Mouse (Mus musculus): ENCODE results near the gene Pak2. TPM values are rescaled to one million over a fixed set of nuclear protein-coding genes. Genes with fewer than 3 reads are reported as not detected.
"Not testable (repeated sequence)": the region's sequence is repeated elsewhere in the genome, so short reads cannot be mapped to it uniquely, and the experiment has no call there.

Gene Pak2
- polyA plus RNA-seq, 1 experiment from 2014 or later, result 38.1 TPM

DNA sequence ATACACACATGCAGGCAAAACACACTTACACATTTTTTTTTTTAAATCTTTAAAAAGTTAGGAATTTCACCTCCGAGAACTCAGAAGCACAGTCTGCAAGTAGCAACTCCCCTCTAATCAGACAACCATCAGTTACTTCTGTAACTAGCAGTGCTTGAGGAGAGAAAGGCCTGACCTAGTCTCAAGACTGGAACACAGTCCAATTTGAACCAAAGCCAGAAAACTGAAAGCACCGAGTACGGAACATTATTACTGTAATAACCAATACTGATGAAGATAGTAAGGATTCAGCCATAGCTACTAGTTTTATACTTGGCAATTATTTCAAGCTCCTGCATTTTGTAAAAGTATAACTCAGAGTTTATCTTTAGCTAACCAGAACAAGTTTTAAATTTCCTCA is 2.7 kb downstream of the Pak2 start:
- no peak overlapping the region for H3K4me3 ChIP-seq
- no peak for DNase-seq (ENCODE audit: low spot score)
- H3K9me3 ChIP-seq (replicated peaks), result no peaks in the 10 kb centered on the region
- H3K27me3 ChIP-seq (ENCODE audit: low read depth, poor library complexity, severe bottlenecking), result no peaks in the 10 kb centered on the region
- WGBS, result 96% methylated on average over 3 of the region's 3 CpGs
- peaks cover 16% of the 10 kb centered on the region for H3K36me3 ChIP-seq
- peaks cover 19% of the 10 kb centered on the region for H3K4me1 ChIP-seq
- H3K27ac ChIP-seq, result no peak overlapping the region

DNA sequence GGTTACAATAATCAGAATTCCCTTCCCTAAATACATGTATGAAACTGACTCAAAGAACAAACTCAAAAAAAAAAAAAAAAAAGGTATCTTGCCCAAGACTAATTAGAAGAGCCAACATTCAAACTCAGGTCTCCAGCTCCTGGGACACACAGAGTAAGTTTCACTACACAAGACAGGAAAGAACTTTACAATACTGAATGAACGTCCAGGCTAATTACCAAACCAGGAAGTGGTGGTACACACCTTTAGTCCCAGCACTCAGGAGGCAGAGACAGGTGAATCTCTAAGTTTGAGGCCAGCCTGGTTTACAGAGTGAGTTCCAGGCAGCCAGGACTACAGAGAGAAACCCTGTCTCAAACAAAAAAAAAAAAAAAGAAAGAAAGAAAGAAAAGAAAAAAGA is 3.4 kb downstream of the Pak2 start:
- no peak overlapping the region for H3K27ac ChIP-seq
- H3K36me3 ChIP-seq, result peaks cover 16% of the 10 kb centered on the region
- 57% methylated on average over 1 of the region's 1 CpGs for WGBS
- H3K4me3 ChIP-seq, result no peak overlapping the region
- no peaks in the 10 kb centered on the region for H3K27me3 ChIP-seq (ENCODE audit: low read depth, poor library complexity, severe bottlenecking)
- peaks cover 19% of the 10 kb centered on the region for H3K4me1 ChIP-seq
- no peak for DNase-seq (ENCODE audit: low spot score)
- no peaks in the 10 kb centered on the region for H3K9me3 ChIP-seq (replicated peaks)

DNA sequence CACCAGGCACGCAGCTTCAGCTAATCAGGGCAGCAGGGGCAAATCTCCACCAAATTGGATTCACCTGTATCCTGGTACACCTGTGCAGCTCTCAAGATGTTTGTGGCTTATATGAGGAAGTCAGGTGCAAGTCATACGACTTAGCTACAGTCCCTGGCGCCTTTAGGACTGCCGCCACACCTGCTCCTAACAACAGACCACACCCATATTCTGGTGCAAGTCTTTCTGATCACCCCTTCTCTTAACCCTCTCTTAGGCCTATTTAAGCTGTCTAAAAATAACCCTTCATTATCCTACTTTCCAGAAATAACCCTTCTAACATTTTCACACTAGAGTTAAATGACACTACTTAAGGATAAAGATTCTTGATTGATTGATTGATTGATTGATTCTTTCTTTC is 9.1 kb downstream of the Pak2 start:
- DNase-seq (ENCODE audit: low spot score); H3K27ac ChIP-seq; H3K4me3 ChIP-seq; H3K36me3 ChIP-seq; H3K4me1 ChIP-seq; H3K27me3 ChIP-seq (ENCODE audit: low read depth, poor library complexity, severe bottlenecking); H3K9me3 ChIP-seq (replicated peaks): not testable (repeated sequence)
- 88% methylated on average over 4 of the region's 4 CpGs for WGBS

DNA sequence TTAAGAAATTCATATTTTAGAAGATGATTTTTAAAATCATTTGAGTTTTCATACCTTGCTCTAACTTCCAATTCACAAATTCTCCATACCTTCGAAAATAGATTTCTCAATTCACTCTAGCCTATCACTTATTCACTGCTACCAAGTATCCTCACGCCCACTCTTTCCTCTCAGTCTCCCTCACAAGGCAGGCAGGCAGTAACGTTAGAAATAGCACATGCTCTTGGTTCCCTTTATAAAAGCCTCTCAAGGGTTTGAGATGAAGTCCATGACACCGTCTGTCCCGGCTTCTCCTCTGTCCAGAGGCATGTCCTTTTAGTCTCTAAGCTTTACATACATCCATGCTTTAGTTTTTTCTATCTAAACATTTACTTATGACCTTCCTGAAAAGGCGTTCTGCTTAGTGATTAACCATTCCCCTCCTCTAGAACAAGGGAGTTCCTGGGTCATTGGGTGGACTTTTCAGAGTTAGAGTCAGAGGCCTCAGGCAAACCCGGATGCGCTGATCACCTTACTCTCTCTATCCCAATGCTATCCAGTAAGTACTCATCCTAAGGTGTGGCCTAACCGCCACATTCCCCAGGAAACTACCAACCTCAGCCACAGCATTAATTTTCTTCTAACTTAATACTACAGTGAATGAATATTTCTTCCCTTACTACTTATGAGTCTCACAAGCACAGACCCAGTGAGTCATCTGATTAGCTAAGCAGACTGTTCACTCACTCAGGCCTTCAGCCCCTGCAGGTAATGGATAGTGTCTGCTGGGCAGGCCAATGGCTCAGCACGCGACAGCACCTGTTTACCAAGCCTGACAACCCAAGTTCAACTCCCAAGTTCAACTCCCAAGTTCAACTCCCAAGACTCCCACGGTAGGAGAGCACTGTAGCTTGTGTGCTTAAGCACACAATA is 10.5 kb downstream of the Pak2 start:
- no peak overlapping the region for H3K4me3 ChIP-seq
- H3K27me3 ChIP-seq (ENCODE audit: low read depth, poor library complexity, severe bottlenecking), result no peaks in the 10 kb centered on the region
- H3K27ac ChIP-seq, result no peak overlapping the region
- H3K9me3 ChIP-seq (replicated peaks), result no peaks in the 10 kb centered on the region
- 0 out of 2 replicates have a peak, but pooled peaks cover 7% of the 10 kb centered on the region for H3K4me1 ChIP-seq
- no peak for DNase-seq (ENCODE audit: low spot score)
- H3K36me3 ChIP-seq, result peaks cover 7% of the 10 kb centered on the region; the same call in 1 of the 2 replicates
- 90% methylated on average over 12 of the region's 12 CpGs for WGBS

DNA sequence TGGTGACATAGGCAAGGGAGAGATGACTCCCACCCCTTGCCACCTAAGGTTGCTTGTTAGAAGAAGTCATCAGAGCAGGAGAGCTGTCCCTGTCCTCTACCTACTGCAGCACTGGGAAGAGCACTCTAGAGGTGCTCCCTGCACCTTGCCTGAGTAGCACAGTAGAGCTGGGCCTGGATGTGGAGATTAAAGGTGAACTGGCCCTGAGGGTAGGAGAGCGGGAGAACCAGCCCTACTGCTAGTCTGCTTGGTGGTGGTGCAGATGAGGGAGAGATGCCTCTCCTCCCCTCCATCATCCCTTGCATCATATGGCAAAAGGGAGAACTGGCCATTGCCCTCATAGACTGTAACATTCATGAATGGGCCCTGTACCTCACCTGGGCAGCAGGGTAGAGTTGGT is 12.2 kb downstream of the Pak2 start:
- H3K27ac ChIP-seq, result no peak overlapping the region
- no peaks in the 10 kb centered on the region for H3K27me3 ChIP-seq (ENCODE audit: low read depth, poor library complexity, severe bottlenecking)
- no peak overlapping the region for H3K4me3 ChIP-seq
- 0 out of 2 replicates have a peak, but pooled peaks cover under 1% of the 10 kb centered on the region for H3K36me3 ChIP-seq
- no peak for DNase-seq (ENCODE audit: low spot score)
- 0 out of 2 replicates have a peak, but pooled peaks cover 7% of the 10 kb centered on the region for H3K4me1 ChIP-seq
- no peaks in the 10 kb centered on the region for H3K9me3 ChIP-seq (replicated peaks)
- 88% methylated on average over 1 of the region's 1 CpGs for WGBS

DNA sequence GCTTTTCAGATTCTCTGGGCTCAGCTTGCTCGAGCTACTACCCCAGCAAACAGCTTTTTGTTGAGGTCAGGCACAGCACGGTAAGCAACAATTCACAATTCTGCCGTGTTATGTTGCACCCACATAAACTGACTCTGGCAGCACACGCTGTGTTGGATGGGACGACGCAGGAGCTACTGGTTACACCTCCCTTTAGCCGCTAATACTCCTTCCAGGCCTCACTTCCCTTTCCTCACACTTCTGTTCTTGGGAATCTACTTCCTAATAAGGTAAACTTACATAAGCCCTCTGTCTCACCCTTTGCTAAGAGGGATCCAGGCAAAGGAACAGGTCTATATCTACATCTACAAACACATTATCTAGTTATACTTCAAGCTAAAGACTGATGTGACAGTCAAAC is 15.2 kb downstream of the Pak2 start:
- Histone ChIP-seq H3K27ac (no peak overlapping the region), H3K9me3 (replicated peaks) (no peaks in the 10 kb centered on the region), H3K27me3 (ENCODE audit: low read depth, poor library complexity, severe bottlenecking) (no peaks in the 10 kb centered on the region), H3K4me3 (no peak overlapping the region), H3K36me3 (no peaks in the 10 kb centered on the region), H3K4me1 (0 out of 2 replicates have a peak, but pooled peaks cover 7% of the 10 kb centered on the region)
- WGBS, result 82% methylated on average over 7 of the region's 7 CpGs
- no peak for DNase-seq (ENCODE audit: low spot score)

DNA sequence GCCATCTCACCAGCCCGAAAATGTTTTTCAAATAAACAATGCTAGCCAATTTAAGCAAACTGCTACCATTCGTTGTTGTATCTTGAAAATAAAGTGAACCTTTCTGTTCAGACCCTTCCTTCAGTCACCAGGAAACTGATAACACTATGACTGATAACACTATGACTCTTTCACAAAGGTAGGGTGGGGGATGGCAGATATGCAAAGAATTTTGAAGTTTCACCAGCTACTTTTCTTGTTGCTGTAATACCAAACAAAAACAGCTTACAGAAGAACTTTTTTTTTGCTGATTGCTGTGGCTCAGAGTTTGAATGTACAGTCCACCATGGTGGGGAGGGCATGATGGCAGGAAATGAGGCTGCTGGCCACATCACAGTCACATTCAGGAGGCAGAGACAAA is 16.9 kb downstream of the Pak2 start:
- Histone ChIP-seq H3K36me3 (no peaks in the 10 kb centered on the region), H3K27ac (no peak overlapping the region), H3K9me3 (replicated peaks) (no peaks in the 10 kb centered on the region), H3K27me3 (ENCODE audit: low read depth, poor library complexity, severe bottlenecking) (no peaks in the 10 kb centered on the region), H3K4me1 (0 out of 2 replicates have a peak, but pooled peaks cover 7% of the 10 kb centered on the region), H3K4me3 (no peak overlapping the region)
- 89% methylated on average over 2 of the region's 2 CpGs for WGBS
- DNase-seq (ENCODE audit: low spot score), result no peak

DNA sequence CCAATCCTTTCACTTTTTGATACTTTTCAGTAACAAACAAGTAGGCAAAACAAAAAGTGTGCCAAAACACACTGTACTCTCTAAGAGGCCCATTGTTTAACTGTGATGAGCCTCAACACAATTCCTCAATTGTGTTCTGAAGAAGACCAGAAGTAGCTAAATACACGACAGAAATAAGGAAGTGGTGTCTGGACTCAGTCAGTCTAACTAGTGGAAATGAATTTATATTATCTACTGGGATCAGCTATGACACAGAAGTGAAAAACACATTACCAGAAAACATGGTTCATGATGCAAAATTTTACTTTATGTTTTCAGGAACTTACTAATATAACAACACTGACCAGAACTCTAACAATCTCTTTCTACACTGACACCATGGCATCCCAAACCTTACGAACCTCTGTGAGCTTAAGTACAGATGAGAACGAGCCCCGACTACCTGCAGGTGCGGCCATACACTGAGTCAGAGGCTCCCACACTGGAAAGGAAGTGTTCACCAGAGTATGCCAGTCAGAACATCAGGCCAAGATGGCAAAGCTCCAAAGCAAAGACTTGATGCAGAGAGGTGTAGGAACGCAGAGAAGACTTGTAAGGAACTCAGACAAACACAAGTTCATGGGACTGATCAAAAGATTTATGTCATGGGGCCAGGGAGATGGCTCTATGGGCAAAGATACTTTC is 19.2 kb downstream of the Pak2 start:
- DNase-seq (ENCODE audit: low spot score), result no peak
- 90% methylated on average over 6 of the region's 6 CpGs for WGBS
- Histone ChIP-seq H3K27ac (no peak overlapping the region), H3K27me3 (ENCODE audit: low read depth, poor library complexity, severe bottlenecking) (no peaks in the 10 kb centered on the region), H3K4me1 (no peaks in the 10 kb centered on the region), H3K4me3 (no peak overlapping the region), H3K36me3 (peaks cover 4% of the 10 kb centered on the region), H3K9me3 (replicated peaks) (no peaks in the 10 kb centered on the region)

DNA sequence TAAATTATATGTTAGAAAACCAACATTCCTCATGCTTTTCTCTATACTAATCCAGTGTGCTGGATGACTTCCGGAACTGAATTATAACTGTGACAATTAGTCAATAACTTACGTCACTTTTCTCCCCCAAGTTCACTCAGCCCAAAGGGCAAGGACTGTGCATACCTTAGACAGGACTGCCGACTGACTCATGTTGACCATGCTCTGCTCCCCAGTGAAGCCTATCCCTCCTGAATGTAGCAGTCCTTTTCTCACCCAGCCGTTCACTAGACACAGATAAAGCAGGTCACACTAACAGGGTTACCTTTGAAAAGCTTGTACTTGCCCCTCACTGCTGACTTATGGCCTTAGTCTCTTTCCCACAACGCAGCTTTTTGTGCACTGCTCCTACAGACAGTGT is 20.3 kb downstream of the Pak2 start:
- H3K36me3 ChIP-seq, result peaks cover 4% of the 10 kb centered on the region
- H3K27me3 ChIP-seq (ENCODE audit: low read depth, poor library complexity, severe bottlenecking), result no peaks in the 10 kb centered on the region
- H3K4me3 ChIP-seq, result no peak overlapping the region
- no peak for DNase-seq (ENCODE audit: low spot score)
- 89% methylated on average over 5 of the region's 5 CpGs for WGBS
- H3K27ac ChIP-seq, result no peak overlapping the region
- no peaks in the 10 kb centered on the region for H3K9me3 ChIP-seq (replicated peaks)
- H3K4me1 ChIP-seq, result no peaks in the 10 kb centered on the region

DNA sequence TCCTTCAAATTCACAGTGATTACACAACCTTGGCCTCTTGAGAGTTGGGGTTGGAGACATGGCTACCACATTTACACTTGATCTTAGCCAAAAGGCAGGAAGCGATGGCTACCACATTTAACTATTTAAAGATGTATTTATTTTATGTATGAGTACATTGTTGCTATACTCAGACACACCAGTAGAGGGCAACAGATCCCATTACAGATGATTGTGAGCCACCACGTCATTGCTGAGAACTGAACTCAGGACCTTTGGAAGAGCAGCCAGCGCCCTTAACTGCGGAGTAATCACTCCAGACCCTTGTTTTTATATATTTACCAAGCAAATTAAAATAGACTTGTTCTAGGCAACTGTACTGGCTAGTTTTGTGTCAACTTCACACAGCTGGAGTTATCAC is 36.8 kb downstream of the Pak2 start:
- WGBS, result 93% methylated on average over 4 of the region's 4 CpGs
- Histone ChIP-seq H3K4me3 (no peak overlapping the region), H3K4me1 (no peaks in the 10 kb centered on the region), H3K27ac (no peak overlapping the region), H3K27me3 (ENCODE audit: low read depth, poor library complexity, severe bottlenecking) (no peaks in the 10 kb centered on the region), H3K9me3 (replicated peaks) (no peaks in the 10 kb centered on the region), H3K36me3 (peaks cover 85% of the 10 kb centered on the region)
- DNase-seq (ENCODE audit: low spot score), result no peak

DNA sequence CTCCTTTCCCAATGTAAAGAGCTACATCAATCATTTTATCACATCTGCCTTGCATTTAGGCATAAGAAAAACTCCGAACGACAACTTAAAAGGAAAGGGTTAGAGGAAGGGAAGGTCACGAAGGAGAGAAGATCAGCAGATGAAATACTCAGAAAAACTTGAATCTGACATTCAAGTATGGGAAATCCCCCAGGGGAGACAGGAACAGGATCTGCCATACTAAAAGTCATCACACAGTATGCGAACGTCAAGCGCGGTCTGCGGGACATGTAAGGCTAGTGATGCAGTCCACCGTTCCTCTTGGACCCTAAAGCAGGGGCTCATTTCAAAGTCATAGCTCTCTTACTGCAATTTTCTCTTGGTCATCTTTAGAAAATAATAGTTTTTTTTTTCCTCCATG is 59.5 kb downstream of the Pak2 start:
- Histone ChIP-seq H3K4me1 (no peaks in the 10 kb centered on the region), H3K27ac (no peak overlapping the region), H3K36me3 (peaks cover 97% of the 10 kb centered on the region), H3K4me3 (no peak overlapping the region), H3K9me3 (replicated peaks) (no peaks in the 10 kb centered on the region), H3K27me3 (ENCODE audit: low read depth, poor library complexity, severe bottlenecking) (no peaks in the 10 kb centered on the region)
- WGBS, result 89% methylated on average over 9 of the region's 9 CpGs
- DNase-seq (ENCODE audit: low spot score), result no peak

DNA sequence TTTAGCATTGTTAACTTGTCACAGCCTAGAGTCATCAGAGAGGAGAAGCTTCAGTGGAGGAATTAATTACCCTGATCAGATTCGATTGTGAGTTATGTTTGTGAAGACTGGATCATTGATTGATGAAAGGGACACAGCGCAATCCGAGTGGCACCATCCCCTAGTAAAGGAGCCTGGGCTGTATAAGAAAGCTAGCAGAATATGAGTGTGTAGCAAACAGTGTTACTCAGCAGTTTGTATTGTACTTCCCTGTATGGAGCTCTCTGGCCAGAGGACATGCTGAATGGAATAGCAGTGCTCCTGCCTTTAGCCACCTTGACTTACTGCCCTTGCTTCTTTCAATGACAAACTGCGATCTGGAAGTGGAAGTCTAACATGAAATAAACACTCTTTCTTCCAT is 68.8 kb downstream of the Pak2 start:
- Histone ChIP-seq H3K9me3 (replicated peaks) (no peaks in the 10 kb centered on the region), H3K4me1 (0 out of 2 replicates have a peak, but pooled peaks cover 3% of the 10 kb centered on the region), H3K27me3 (ENCODE audit: low read depth, poor library complexity, severe bottlenecking) (no peaks in the 10 kb centered on the region), H3K27ac (no peak overlapping the region), H3K36me3 (peaks cover 25% of the 10 kb centered on the region), H3K4me3 (no peak overlapping the region)
- WGBS, result 91% methylated on average over 4 of the region's 4 CpGs
- no peak for DNase-seq (ENCODE audit: low spot score)

DNA sequence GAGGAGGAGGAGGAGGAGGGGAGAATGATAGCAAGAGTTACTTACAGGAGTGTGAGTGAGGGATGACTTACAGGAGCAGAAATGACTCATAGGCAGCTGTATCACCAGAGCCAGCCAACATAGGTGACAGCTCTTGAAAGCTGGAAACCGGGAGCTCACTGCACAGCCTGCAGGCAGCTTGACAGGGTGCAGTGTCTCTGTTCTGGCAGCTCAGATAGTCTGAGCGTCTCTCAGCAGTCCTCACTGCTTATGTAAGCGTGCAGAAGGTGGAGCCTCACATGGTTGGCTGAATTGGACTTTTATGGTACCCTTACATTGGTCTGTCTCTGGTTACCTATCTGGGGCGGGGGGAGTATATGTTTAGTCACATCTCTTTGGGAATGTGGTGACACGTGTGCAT is 69.2 kb downstream of the Pak2 start:
- 49% methylated on average over 5 of the region's 5 CpGs for WGBS
- no peaks in the 10 kb centered on the region for H3K27me3 ChIP-seq (ENCODE audit: low read depth, poor library complexity, severe bottlenecking)
- no peak overlapping the region for H3K4me3 ChIP-seq
- no peaks in the 10 kb centered on the region for H3K9me3 ChIP-seq (replicated peaks)
- H3K4me1 ChIP-seq, result 0 out of 2 replicates have a peak, but pooled peaks cover 3% of the 10 kb centered on the region
- H3K36me3 ChIP-seq, result peaks cover 21% of the 10 kb centered on the region
- no peak overlapping the region for H3K27ac ChIP-seq
- no peak for DNase-seq (ENCODE audit: low spot score)

Data from limb, embryonic 10.5 days (tissue).